Mouse (Mus musculus) sigmoid colon, adult 10 weeks (tissue): ENCODE data around the gene Brcc3. TPM values are rescaled to one million over a fixed set of nuclear protein-coding genes. Genes with fewer than 3 reads are reported as not detected.

Source experiments
- polyA plus RNA-seq: library from polyadenylated mRNA; stranded (reverse); fragments of 350-450 nt; fragmentation: Illumina TruSeq; extraction: RNeasy Lipid Tissue Mini Kit (QIAGEN cat#74804); gene quantifications from one replicate; pipeline ENCODE4 v1.2.3, GENCODE M21; 2014; ENCODE audit warnings: low read depth, low replicate concordance

Brcc3 gene
- polyA plus RNA-seq, result 91.8 TPM

GRCm38 (mm10) chrX:75415936-75416785 lies at the start of gene Brcc3, which contains the start of the genes Cmc4 and Mtcp1:
Brcc3 (plus strand) TSS chrX:75416628.
Cmc4 (minus strand) TSS chrX:75416584.
Mtcp1 (minus strand) TSS chrX:75416588.

GRCm38 (mm10) chrX:75382195-75382771 lies 34.1 kb upstream of the Brcc3 start, which contains the start of the genes Fundc2 and F8:
Fundc2 (plus strand) TSS chrX:75382399.
F8 (minus strand) TSS chrX:75382615.

Other genes with a start within 250 kb of the Brcc3 start
- gene Fundc2, start 34.2 kb upstream of the Brcc3 start, polyA plus RNA-seq, result 95.2 TPM
- 2.8 TPM for gene F8, start 34.0 kb upstream of the Brcc3 start, polyA plus RNA-seq
- 76.9 TPM for gene Cmc4, start within 50 bp of the Brcc3 start, polyA plus RNA-seq
- gene Mtcp1, start within 50 bp of the Brcc3 start, polyA plus RNA-seq, result 45.3 TPM
- gene Vbp1, start 97.7 kb downstream of the Brcc3 start, polyA plus RNA-seq, result 249 TPM
- 2.9 TPM for gene Rab39b, start 161.6 kb downstream of the Brcc3 start, polyA plus RNA-seq